In the genomic region with DNA sequence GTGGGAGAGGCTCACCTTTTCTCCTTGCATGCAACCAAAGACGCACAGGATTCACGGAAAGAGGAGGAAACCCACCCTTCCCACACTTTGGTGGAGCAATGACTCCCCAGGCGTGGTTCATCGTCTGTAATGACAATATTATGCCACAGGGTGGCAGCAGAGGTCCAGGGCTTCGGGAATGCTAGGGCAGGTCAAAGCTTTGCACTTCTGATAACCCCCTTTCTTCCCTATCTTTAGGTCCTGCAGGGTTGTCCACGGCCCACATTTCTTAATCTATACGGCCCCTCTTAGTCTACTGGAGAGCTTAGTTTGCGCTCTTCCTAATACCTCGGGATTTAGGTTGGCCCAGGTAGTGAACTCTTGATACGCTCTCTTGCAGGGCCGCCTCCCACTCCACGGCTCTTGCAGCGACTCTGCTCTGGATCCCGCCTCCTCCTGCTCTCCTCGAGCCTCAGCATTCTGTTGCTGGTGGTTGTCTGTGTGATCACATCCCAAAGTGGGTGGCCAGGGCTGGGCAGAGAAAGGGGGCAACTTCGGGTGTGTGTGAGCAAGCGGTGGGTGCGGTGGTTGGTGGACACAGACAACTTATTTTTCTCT, we compare ENCODE assay signal across 9 mouse cellular contexts. TPM values are rescaled to one million over a fixed set of nuclear protein-coding genes. Genes with fewer than 3 reads are reported as not detected.
DNase-seq lines count a peak whose midpoint lies in the region; ATAC-seq lines count a peak whose summit lies in the region.
"Had no signal": no experiment of that assay in that cellular context is flagged by ENCODE, and none has a peak within 500 bp of the region (broad histone marks: within the 10 kb centered on the region; RNA-seq: fewer than 3 reads in every experiment).

No protein-coding gene starts in this region.

- H3K9me3 ChIP-seq in embryonic facial prominence, embryonic 11.5 days (replicated peaks; ENCODE audit: control insufficient read depth, low read length): no peaks in the 10 kb centered on the region
- no peaks in the 10 kb centered on the region for H3K9me3 ChIP-seq in heart, embryonic 10.5 days
- H3K9me3 ChIP-seq in liver, embryonic 15.5 days (replicated peaks): no peaks in the 10 kb centered on the region
- no peaks in the 10 kb centered on the region for H3K9me3 ChIP-seq in neural tube, embryonic 13.5 days

- H3K4me1 ChIP-seq in embryonic facial prominence, embryonic 11.5 days (ENCODE audit: control insufficient read depth, insufficient read depth, low read length): no peaks in the 10 kb centered on the region
- peaks cover 15% of the 10 kb centered on the region for H3K4me1 ChIP-seq in heart, embryonic 10.5 days
- H3K4me1 ChIP-seq in liver, embryonic 15.5 days (replicated peaks): peaks cover 13% of the 10 kb centered on the region; the same call in 1 of the 2 replicates
- H3K4me1 ChIP-seq in neural tube, embryonic 13.5 days (replicated peaks): peaks cover 3% of the 10 kb centered on the region; the same call in 1 of the 2 replicates

- H3K27me3 ChIP-seq in embryonic facial prominence, embryonic 11.5 days (ENCODE audit: control insufficient read depth, insufficient read depth, low read length): no peaks in the 10 kb centered on the region
- peaks cover 40% of the 10 kb centered on the region for H3K27me3 ChIP-seq in heart, embryonic 10.5 days (ENCODE audit: insufficient read depth, poor library complexity, severe bottlenecking)
- H3K27me3 ChIP-seq in liver, embryonic 15.5 days: 0 out of 2 replicates have a peak, but pooled peaks cover 3% of the 10 kb centered on the region
- H3K27me3 ChIP-seq in neural tube, embryonic 13.5 days: 0 out of 2 replicates have a peak, but pooled peaks cover 8% of the 10 kb centered on the region

- H3K27ac ChIP-seq in embryonic facial prominence, embryonic 11.5 days (replicated peaks; ENCODE audit: low read depth, low read length): no peak overlapping the region
- H3K27ac ChIP-seq in heart, embryonic 10.5 days: no peak overlapping the region
- no peak overlapping the region for H3K27ac ChIP-seq in liver, embryonic 15.5 days (replicated peaks)
- no peak overlapping the region for H3K27ac ChIP-seq in neural tube, embryonic 13.5 days (replicated peaks)

- no peaks in the 10 kb centered on the region for H3K36me3 ChIP-seq in embryonic facial prominence, embryonic 11.5 days (replicated peaks; ENCODE audit: control insufficient read depth, insufficient read depth, low read depth, low read length)
- H3K36me3 ChIP-seq in heart, embryonic 10.5 days: no peaks in the 10 kb centered on the region
- no peaks in the 10 kb centered on the region for H3K36me3 ChIP-seq in liver, embryonic 15.5 days (replicated peaks)
- H3K36me3 ChIP-seq in neural tube, embryonic 13.5 days: no peaks in the 10 kb centered on the region

- WGBS in embryonic facial prominence, embryonic 11.5 days: 30% methylated on average over 18 of the region's 18 CpGs
- 23% methylated on average over 18 of the region's 18 CpGs for WGBS in heart, embryonic 10.5 days
- 27% methylated on average over 18 of the region's 18 CpGs for WGBS in liver, embryonic 15.5 days (ENCODE audit: insufficient replicate concordance)
- 25% methylated on average over 18 of the region's 18 CpGs for WGBS in neural tube, embryonic 13.5 days

- ATAC-seq in embryonic facial prominence, embryonic 11.5 days (replicated peaks; ENCODE audit: insufficient number of reproducible peaks, low FRiP score, low TSS enrichment, low read depth): peak; percentile 51
- ATAC-seq in liver, embryonic 15.5 days (ENCODE audit: insufficient read depth): 0 out of 2 replicates have a peak, but pooled peaks have one; percentile 14
- ATAC-seq in neural tube, embryonic 13.5 days (ENCODE audit: low read depth): peak; percentile 63

- DNase-seq in CD4-positive helper T cell, adult 2 months (ENCODE audit: low read depth, low spot score): peak; percentile 62
- DNase-seq in adrenal gland, adult 2 months: peak; percentile 75
- peak; percentile 82 for DNase-seq in embryonic facial prominence, embryonic 11.5 days (ENCODE audit: low spot score)
- DNase-seq in heart, embryonic 10.5 days (ENCODE audit: low spot score): no peak
- peak; percentile 77 for DNase-seq in kidney, adult 9 months
- peak; percentile 25 to 41 for DNase-seq in thymus, adult 18-20 months

- no peak overlapping the region for H3K4me2 ChIP-seq in embryonic facial prominence, embryonic 11.5 days (ENCODE audit: low read depth, low read length)
- H3K4me2 ChIP-seq in liver, embryonic 15.5 days: peak overlapping the region; percentile 42
- H3K4me2 ChIP-seq in neural tube, embryonic 13.5 days: peak overlapping the region; percentile 30

- H3K4me3 ChIP-seq in embryonic facial prominence, embryonic 11.5 days (ENCODE audit: low read depth, low read length): no peak overlapping the region
- H3K4me3 ChIP-seq in heart, embryonic 10.5 days: peak overlapping the region; percentile 33
- H3K4me3 ChIP-seq in liver, embryonic 15.5 days (replicated peaks): no peak overlapping the region
- H3K4me3 ChIP-seq in neural tube, embryonic 13.5 days: no peak overlapping the region

- H3K9ac ChIP-seq in embryonic facial prominence, embryonic 11.5 days (replicated peaks; ENCODE audit: low read length): no peak overlapping the region; the same call in 1 of the 2 replicates
- H3K9ac ChIP-seq in liver, embryonic 15.5 days: no peak overlapping the region
- H3K9ac ChIP-seq in neural tube, embryonic 13.5 days: 0 out of 2 replicates have a peak overlapping the region, but pooled peaks have one; percentile 43

RNA-seq across cellular contexts. Expression of gene Asgr1, which starts 1.8 kb away (rescaled TPM):
- total RNA-seq in adrenal gland, adult 2 months (2021): 1 to 10 TPM in 1 of 2 experiments, not detected in 1; 1.7 TPM
- polyA plus RNA-seq in adrenal gland, adult 2 months (2012; rRNA removed): 0.08 TPM in 1 of 2 replicates, not detected in the other
- polyA plus RNA-seq in embryonic facial prominence, embryonic 11.5 days (2014; fragmentation: Nextera tagmentation; extraction: Ambion mirVana): 0.46 and 0.95 TPM in 2 replicates
- 0.23 and 0.93 TPM in 2 replicates for polyA plus RNA-seq in heart, embryonic 10.5 days (2016; fragmentation: Nextera tagmentation; extraction: Ambion mirVana)
- polyA plus RNA-seq in liver, embryonic 15.5 days (2015; fragmentation: Nextera tagmentation; extraction: Ambion mirVana): 6.8 and 7.3 TPM in 2 replicates
- polyA plus RNA-seq in neural tube, embryonic 13.5 days (2015; fragmentation: Nextera tagmentation; extraction: Ambion mirVana): 1.4 and 2.6 TPM in 2 replicates

RNA-seq across cellular contexts. Expression of gene Asgr2, which starts 36.7 kb away (rescaled TPM):
- 1 to 10 TPM in 1 of 2 experiments, under 1 TPM in 1; 0.45 to 2.8 TPM for total RNA-seq in adrenal gland, adult 2 months (2021)
- 0.96 and 2.6 TPM in 2 replicates for polyA plus RNA-seq in adrenal gland, adult 2 months (2012; rRNA removed)
- polyA plus RNA-seq in embryonic facial prominence, embryonic 11.5 days (2014; fragmentation: Nextera tagmentation; extraction: Ambion mirVana): not detected in 2 replicates
- 0.17 and 1.1 TPM in 2 replicates for polyA plus RNA-seq in heart, embryonic 10.5 days (2016; fragmentation: Nextera tagmentation; extraction: Ambion mirVana)
- 10.7 and 13.0 TPM in 2 replicates for polyA plus RNA-seq in liver, embryonic 15.5 days (2015; fragmentation: Nextera tagmentation; extraction: Ambion mirVana)
- 0.39 TPM in 1 of 2 replicates, not detected in the other for polyA plus RNA-seq in neural tube, embryonic 13.5 days (2015; fragmentation: Nextera tagmentation; extraction: Ambion mirVana)
- total RNA-seq: layer of hippocampus, adult 18-20 months had no signal

RNA-seq across cellular contexts. Expression of gene Dlg4, which starts 39.0 kb away (rescaled TPM):
- 10 to 100 TPM; 22.9 to 32.4 TPM for total RNA-seq in adrenal gland, adult 2 months (2021)
- polyA plus RNA-seq in adrenal gland, adult 2 months (2012; rRNA removed): 21.7 and 22.1 TPM in 2 replicates
- 7.6 and 11.2 TPM in 2 replicates for polyA plus RNA-seq in embryonic facial prominence, embryonic 11.5 days (2014; fragmentation: Nextera tagmentation; extraction: Ambion mirVana)
- 5.7 and 9.3 TPM in 2 replicates for polyA plus RNA-seq in heart, embryonic 10.5 days (2016; fragmentation: Nextera tagmentation; extraction: Ambion mirVana)
- polyA plus RNA-seq in liver, embryonic 15.5 days (2015; fragmentation: Nextera tagmentation; extraction: Ambion mirVana): 0.63 and 0.93 TPM in 2 replicates
- polyA plus RNA-seq in neural tube, embryonic 13.5 days (2015; fragmentation: Nextera tagmentation; extraction: Ambion mirVana): 23.1 and 23.5 TPM in 2 replicates

RNA-seq across cellular contexts. Expression of gene Acadvl, which starts 40.5 kb away (rescaled TPM):
- total RNA-seq in adrenal gland, adult 2 months (2021): 100 to 1,000 TPM; 426 to 754 TPM
- polyA plus RNA-seq in adrenal gland, adult 2 months (2012; rRNA removed): 171 and 186 TPM in 2 replicates
- 54.2 and 57.6 TPM in 2 replicates for polyA plus RNA-seq in embryonic facial prominence, embryonic 11.5 days (2014; fragmentation: Nextera tagmentation; extraction: Ambion mirVana)
- polyA plus RNA-seq in heart, embryonic 10.5 days (2016; fragmentation: Nextera tagmentation; extraction: Ambion mirVana): 79.1 and 102 TPM in 2 replicates
- polyA plus RNA-seq in liver, embryonic 15.5 days (2015; fragmentation: Nextera tagmentation; extraction: Ambion mirVana): 111 and 124 TPM in 2 replicates
- polyA plus RNA-seq in neural tube, embryonic 13.5 days (2015; fragmentation: Nextera tagmentation; extraction: Ambion mirVana): 58.2 and 60.9 TPM in 2 replicates

RNA-seq across cellular contexts. Expression of gene Dvl2, which starts 55.3 kb away (rescaled TPM):
- total RNA-seq in adrenal gland, adult 2 months (2021): 10 to 100 TPM; 11.2 to 12.2 TPM
- 20.2 and 22.2 TPM in 2 replicates for polyA plus RNA-seq in adrenal gland, adult 2 months (2012; rRNA removed)
- polyA plus RNA-seq in embryonic facial prominence, embryonic 11.5 days (2014; fragmentation: Nextera tagmentation; extraction: Ambion mirVana): 34.9 and 35.7 TPM in 2 replicates
- 29.5 and 40.3 TPM in 2 replicates for polyA plus RNA-seq in heart, embryonic 10.5 days (2016; fragmentation: Nextera tagmentation; extraction: Ambion mirVana)
- 5.3 and 5.5 TPM in 2 replicates for polyA plus RNA-seq in liver, embryonic 15.5 days (2015; fragmentation: Nextera tagmentation; extraction: Ambion mirVana)
- 26.7 and 28.8 TPM in 2 replicates for polyA plus RNA-seq in neural tube, embryonic 13.5 days (2015; fragmentation: Nextera tagmentation; extraction: Ambion mirVana)
